In genomic region chr11:102156786-102157089, GRCm38 (mm10) we compare ENCODE assay signal across 14 mouse cellular contexts. TPM values are rescaled to one million over a fixed set of nuclear protein-coding genes. Genes with fewer than 3 reads are reported as not detected.
DNase-seq lines count a peak whose midpoint lies in the region; ATAC-seq and TF ChIP-seq lines count a peak whose summit lies in the region.
"Had no signal": no experiment of that assay in that cellular context is flagged by ENCODE, and none has a peak within 500 bp of the region (broad histone marks: within the 10 kb centered on the region; RNA-seq: fewer than 3 reads in every experiment).

No protein-coding gene starts in this region.

- TF ChIP-seq CTCF in liver, embryonic 14.5 days (IDR thresholded peaks at IDR 0.05; ENCODE audit: low read depth), result no peak

- H3K9ac ChIP-seq in lung, embryonic 15.5 days, result no peak overlapping the region
- H3K9ac ChIP-seq in liver, embryonic 14.5 days (replicated peaks), result no peak overlapping the region
- H3K9ac ChIP-seq in stomach, embryonic 14.5 days (replicated peaks; ENCODE audit: low read depth, low read length), result no peak overlapping the region

- no peaks in the 10 kb centered on the region for H3K27me3 ChIP-seq in heart, embryonic 10.5 days (ENCODE audit: insufficient read depth, poor library complexity, severe bottlenecking)
- no peaks in the 10 kb centered on the region for H3K27me3 ChIP-seq in lung, embryonic 15.5 days
- no peaks in the 10 kb centered on the region for H3K27me3 ChIP-seq in liver, embryonic 14.5 days (ENCODE audit: control insufficient read depth, insufficient read depth, low read length)
- H3K27me3 ChIP-seq in stomach, embryonic 14.5 days (ENCODE audit: control insufficient read depth, insufficient read depth, low read length), result no peaks in the 10 kb centered on the region
- H3K27me3 ChIP-seq: embryonic facial prominence, embryonic 13.5 days; Patski had no signal

- TF ChIP-seq EP300 in liver, embryonic 14.5 days (IDR thresholded peaks at IDR 0.05; ENCODE audit: low read depth), result no peak

- DNase-seq in heart, embryonic 10.5 days (ENCODE audit: low spot score), result no peak
- DNase-seq in heart, adult 8-10 months (ENCODE audit: low spot score), result no peak
- DNase-seq in lung, postnatal 25 days (ENCODE audit: low spot score), result no peak
- DNase-seq in liver, embryonic 14.5 days (ENCODE audit: low read depth in 3 of 3, low spot score in 3 of 3), result no peak
- no peak for DNase-seq in layer of hippocampus, adult 11-12 months (ENCODE audit: low spot score)

- H3K9me3 ChIP-seq in heart, embryonic 10.5 days, result no peaks in the 10 kb centered on the region
- no peaks in the 10 kb centered on the region for H3K9me3 ChIP-seq in lung, embryonic 15.5 days
- no peaks in the 10 kb centered on the region for H3K9me3 ChIP-seq in liver, embryonic 14.5 days (ENCODE audit: control insufficient read depth, low read length)
- no peaks in the 10 kb centered on the region for H3K9me3 ChIP-seq in stomach, embryonic 14.5 days (ENCODE audit: control insufficient read depth, low read depth, low read length)
- H3K9me3 ChIP-seq: embryonic facial prominence, embryonic 13.5 days had no signal

- H3K36me3 ChIP-seq in heart, embryonic 10.5 days, result peaks cover 36% of the 10 kb centered on the region
- peaks cover 20% of the 10 kb centered on the region; the same call in 1 of the 2 replicates for H3K36me3 ChIP-seq in lung, embryonic 15.5 days
- H3K36me3 ChIP-seq in liver, embryonic 14.5 days (replicated peaks; ENCODE audit: control insufficient read depth, insufficient read depth, low read depth), result no peaks in the 10 kb centered on the region; the same call in 1 of the 2 replicates
- peaks cover 14% of the 10 kb centered on the region; the same call in 1 of the 2 replicates for H3K36me3 ChIP-seq in stomach, embryonic 14.5 days (ENCODE audit: control insufficient read depth, insufficient read depth, low read length)

- H3K27ac ChIP-seq in heart, embryonic 10.5 days, result no peak overlapping the region
- no peak overlapping the region for H3K27ac ChIP-seq in lung, embryonic 15.5 days
- H3K27ac ChIP-seq in liver, embryonic 14.5 days, result no peak overlapping the region
- no peak overlapping the region for H3K27ac ChIP-seq in stomach, embryonic 14.5 days (ENCODE audit: low read length)

- 7% methylated on average over 1 of the region's 1 CpGs for WGBS in heart, embryonic 10.5 days
- WGBS in lung, embryonic 15.5 days, result 2% methylated on average over 1 of the region's 1 CpGs
- 13% methylated on average over 1 of the region's 1 CpGs for WGBS in liver, embryonic 14.5 days (ENCODE audit: insufficient replicate concordance)
- WGBS in stomach, embryonic 14.5 days, result 9% methylated on average over 1 of the region's 1 CpGs

- no peak for ATAC-seq in lung, embryonic 15.5 days (ENCODE audit: borderline replicate concordance, extremely low read depth, low FRiP score, low TSS enrichment)
- ATAC-seq in liver, embryonic 14.5 days (ENCODE audit: insufficient read depth), result no peak
- no peak for ATAC-seq in stomach, embryonic 14.5 days (ENCODE audit: insufficient number of reproducible peaks, insufficient read depth, low FRiP score, low read depth)
- ATAC-seq in erythroid progenitor cell, adult 5-6 weeks (replicated peaks; ENCODE audit: low FRiP score, poor library complexity, severe bottlenecking), result no peak

- H3K4me1 ChIP-seq in heart, embryonic 10.5 days, result peaks cover 12% of the 10 kb centered on the region
- H3K4me1 ChIP-seq in lung, embryonic 15.5 days, result peaks cover 8% of the 10 kb centered on the region
- peaks cover 3 to 4% of the 10 kb centered on the region in 2 experiments; a peak in 3 of 4 replicates for H3K4me1 ChIP-seq in liver, embryonic 14.5 days (replicated peaks; ENCODE audit: control insufficient read depth in 2 of 2, insufficient read depth in 2 of 2, low read length in 1 of 2)
- H3K4me1 ChIP-seq in stomach, embryonic 14.5 days (ENCODE audit: control insufficient read depth, insufficient read depth, low read length), result peaks cover 6% of the 10 kb centered on the region

- H3K4me2 ChIP-seq in lung, embryonic 15.5 days, result peak overlapping the region; percentile 90
- H3K4me2 ChIP-seq in liver, embryonic 14.5 days (ENCODE audit: low read depth), result peak overlapping the region; percentile 92
- peak overlapping the region; percentile 92; the same call in 1 of the 2 replicates for H3K4me2 ChIP-seq in stomach, embryonic 14.5 days (replicated peaks; ENCODE audit: low read depth, low read length)

- peak overlapping the region; percentile 86; the same call in 1 of the 2 replicates for H3K4me3 ChIP-seq in heart, embryonic 10.5 days
- no peak overlapping the region for H3K4me3 ChIP-seq in lung, embryonic 15.5 days
- H3K4me3 ChIP-seq in liver, embryonic 14.5 days (ENCODE audit: insufficient read depth in 1 of 2, low read depth in 2 of 2, low read length in 2 of 2), result peak overlapping the region in 1 of 2 experiments; percentile 85; a peak in 2 of 4 replicates
- peak overlapping the region; percentile 60; the same call in 1 of the 2 replicates for H3K4me3 ChIP-seq in stomach, embryonic 14.5 days (ENCODE audit: low read depth, low read length)

RNA-seq across cellular contexts. Expression of gene Tmem101, which starts 0.5 kb away (rescaled TPM):
- 40.8 and 44.6 TPM in 2 replicates for polyA plus RNA-seq in heart, embryonic 10.5 days (2016; fragmentation: Nextera tagmentation; extraction: Ambion mirVana)
- total RNA-seq in heart, adult 8-10 months (2022), result 10 to 100 TPM; 12.7 to 15.5 (median 14.9) TPM
- 31.9 and 36.5 TPM in 2 replicates for polyA plus RNA-seq in lung, embryonic 15.5 days (2015; fragmentation: Nextera tagmentation; extraction: Ambion mirVana)
- polyA plus RNA-seq in liver, embryonic 14.5 days (2012; rRNA removed), result 8.9 and 9.2 TPM in 2 replicates
- polyA plus RNA-seq in liver, embryonic 14.5 days (2014; fragmentation: Nextera tagmentation; extraction: Ambion mirVana), result 7.8 and 8.5 TPM in 2 replicates
- polyA plus RNA-seq in stomach, embryonic 14.5 days (2014; fragmentation: Nextera tagmentation; extraction: Ambion mirVana), result 23.0 and 24.8 TPM in 2 replicates
- 1.1 and 1.3 TPM in 2 replicates for total RNA-seq in erythroid progenitor cell, adult 5-6 weeks (2015; ENCODE audit: low replicate concordance)
- total RNA-seq in erythroid progenitor cell, adult 5-6 weeks (2017; ENCODE audit: low replicate concordance), result 2.9 and 5.1 TPM in 2 replicates

RNA-seq across cellular contexts. Expression of gene Nags, which starts 11.4 kb away (rescaled TPM):
- polyA plus RNA-seq in heart, embryonic 10.5 days (2016; fragmentation: Nextera tagmentation; extraction: Ambion mirVana), result 0.25 and 1.3 TPM in 2 replicates
- under 1 TPM; 0.14 to 0.30 (median 0.22) TPM for total RNA-seq in heart, adult 8-10 months (2022)
- 0.46 and 0.67 TPM in 2 replicates for polyA plus RNA-seq in lung, embryonic 15.5 days (2015; fragmentation: Nextera tagmentation; extraction: Ambion mirVana)
- 10.1 and 11.3 TPM in 2 replicates for polyA plus RNA-seq in liver, embryonic 14.5 days (2012; rRNA removed)
- polyA plus RNA-seq in liver, embryonic 14.5 days (2014; fragmentation: Nextera tagmentation; extraction: Ambion mirVana), result 7.2 and 7.5 TPM in 2 replicates
- polyA plus RNA-seq in stomach, embryonic 14.5 days (2014; fragmentation: Nextera tagmentation; extraction: Ambion mirVana), result not detected in 2 replicates
- total RNA-seq in erythroid progenitor cell, adult 5-6 weeks (2015; ENCODE audit: low replicate concordance), result 3.8 TPM in 1 of 2 replicates, not detected in the other
- not detected in 2 replicates for total RNA-seq in erythroid progenitor cell, adult 5-6 weeks (2017; ENCODE audit: low replicate concordance)
- polyA plus RNA-seq: cerebellum, adult 2 months; embryonic facial prominence, embryonic 13.5 days; Patski had no signal

RNA-seq across cellular contexts. Expression of gene Lsm12, which starts 28.4 kb away (rescaled TPM):
- polyA plus RNA-seq in heart, embryonic 10.5 days (2016; fragmentation: Nextera tagmentation; extraction: Ambion mirVana), result 90.9 and 108 TPM in 2 replicates
- 10 to 100 TPM; 45.4 to 51.9 (median 48.8) TPM for total RNA-seq in heart, adult 8-10 months (2022)
- 112 and 136 TPM in 2 replicates for polyA plus RNA-seq in lung, embryonic 15.5 days (2015; fragmentation: Nextera tagmentation; extraction: Ambion mirVana)
- 10.4 and 15.4 TPM in 2 replicates for polyA plus RNA-seq in liver, embryonic 14.5 days (2012; rRNA removed)
- polyA plus RNA-seq in liver, embryonic 14.5 days (2014; fragmentation: Nextera tagmentation; extraction: Ambion mirVana), result 51.4 and 56.2 TPM in 2 replicates
- polyA plus RNA-seq in stomach, embryonic 14.5 days (2014; fragmentation: Nextera tagmentation; extraction: Ambion mirVana), result 88.2 and 88.5 TPM in 2 replicates
- 60.8 and 82.5 TPM in 2 replicates for total RNA-seq in erythroid progenitor cell, adult 5-6 weeks (2015; ENCODE audit: low replicate concordance)
- 28.0 and 39.7 TPM in 2 replicates for total RNA-seq in erythroid progenitor cell, adult 5-6 weeks (2017; ENCODE audit: low replicate concordance)

RNA-seq across cellular contexts. Expression of gene G6pc3, which starts 32.7 kb away (rescaled TPM):
- 35.0 and 40.9 TPM in 2 replicates for polyA plus RNA-seq in heart, embryonic 10.5 days (2016; fragmentation: Nextera tagmentation; extraction: Ambion mirVana)
- 10 to 100 TPM; 52.2 to 60.3 (median 58.6) TPM for total RNA-seq in heart, adult 8-10 months (2022)
- 31.5 and 33.3 TPM in 2 replicates for polyA plus RNA-seq in lung, embryonic 15.5 days (2015; fragmentation: Nextera tagmentation; extraction: Ambion mirVana)
- polyA plus RNA-seq in liver, embryonic 14.5 days (2012; rRNA removed), result 12.6 and 14.8 TPM in 2 replicates
- 7.3 and 10.1 TPM in 2 replicates for polyA plus RNA-seq in liver, embryonic 14.5 days (2014; fragmentation: Nextera tagmentation; extraction: Ambion mirVana)
- polyA plus RNA-seq in stomach, embryonic 14.5 days (2014; fragmentation: Nextera tagmentation; extraction: Ambion mirVana), result 34.4 and 36.6 TPM in 2 replicates
- total RNA-seq in erythroid progenitor cell, adult 5-6 weeks (2015; ENCODE audit: low replicate concordance), result 4.0 and 14.3 TPM in 2 replicates
- 4.4 and 8.6 TPM in 2 replicates for total RNA-seq in erythroid progenitor cell, adult 5-6 weeks (2017; ENCODE audit: low replicate concordance)

RNA-seq across cellular contexts. Expression of gene Pyy, which starts 49.1 kb away (rescaled TPM):
- polyA plus RNA-seq in heart, embryonic 10.5 days (2016; fragmentation: Nextera tagmentation; extraction: Ambion mirVana), result 3.0 TPM in 1 of 2 replicates, not detected in the other
- not detected for total RNA-seq in heart, adult 8-10 months (2022)
- not detected in 2 replicates for polyA plus RNA-seq in lung, embryonic 15.5 days (2015; fragmentation: Nextera tagmentation; extraction: Ambion mirVana)
- polyA plus RNA-seq in liver, embryonic 14.5 days (2012; rRNA removed), result 0.22 and 0.57 TPM in 2 replicates
- polyA plus RNA-seq in liver, embryonic 14.5 days (2014; fragmentation: Nextera tagmentation; extraction: Ambion mirVana), result not detected in 2 replicates
- 5.2 and 11.2 TPM in 2 replicates for polyA plus RNA-seq in stomach, embryonic 14.5 days (2014; fragmentation: Nextera tagmentation; extraction: Ambion mirVana)
- total RNA-seq in erythroid progenitor cell, adult 5-6 weeks (2015; ENCODE audit: low replicate concordance), result not detected in 2 replicates
- not detected in 2 replicates for total RNA-seq in erythroid progenitor cell, adult 5-6 weeks (2017; ENCODE audit: low replicate concordance)
- total RNA-seq: adrenal gland, postnatal 36 days; gastrocnemius, postnatal 4 days; megakaryocyte progenitor cell, adult 5-6 weeks had no signal
- polyA plus RNA-seq: embryonic facial prominence, embryonic 13.5 days; Patski had no signal
